Mouse (Mus musculus) neural tube, embryonic 11.5 days (tissue): ENCODE data around the gene Sag. TPM values are rescaled to one million over a fixed set of nuclear protein-coding genes. Genes with fewer than 3 reads are reported as not detected.

ENCODE experiments used
- ATAC-seq: fragments of 200-750 bp; cut with Nextera tagmentation; 2 replicates; pipeline ENCODE4 v1.8.0; 2017; ENCODE audit warnings: moderate number of reproducible peaks, mild to moderate bottlenecking, moderate TSS enrichment, moderate library complexity; ENCODE audit not compliant: insufficient read depth, low FRiP score, low TSS enrichment
- DNase-seq: peaks from one replicate; pipeline ENCODE4 v3.0.0-alpha.2; 2015; ENCODE audit warnings: low spot score
- H3K27ac ChIP-seq: fragments of 300-500 bp; sonication (generic); 2 replicates; pipeline ENCODE4 v1.5.1; 2014; ENCODE audit warnings: low read depth, mild to moderate bottlenecking, low read length
- H3K27me3 ChIP-seq: fragments of 300-500 bp; sonication (generic); 2 replicates; pipeline ENCODE4 v1.6.1; 2014; ENCODE audit warnings: mild to moderate bottlenecking, low read length, mixed read lengths; ENCODE audit not compliant: control insufficient read depth, insufficient read depth
- H3K36me3 ChIP-seq: fragments of 300-500 bp; sonication (generic); 2 replicates; pipeline ENCODE4 v1.6.1; 2014; ENCODE audit warnings: mild to moderate bottlenecking, low read length, moderate library complexity, mixed read lengths; ENCODE audit not compliant: control insufficient read depth, insufficient read depth
- H3K4me1 ChIP-seq: fragments of 300-500 bp; sonication (generic); 2 replicates; pipeline ENCODE4 v1.6.1; 2014; ENCODE audit warnings: low read length, mixed read lengths; ENCODE audit not compliant: control insufficient read depth, insufficient read depth
- H3K4me2 ChIP-seq: fragments of 300-500 bp; sonication (generic); 2 replicates; pipeline ENCODE4 v1.6.1; 2014; ENCODE audit warnings: low read depth, mild to moderate bottlenecking, moderate library complexity
- H3K4me3 ChIP-seq: fragments of 300-500 bp; sonication (generic); 2 replicates; pipeline ENCODE4 v1.5.1; 2014; ENCODE audit warnings: low read depth, low read length
- H3K9ac ChIP-seq: fragments of 300-500 bp; sonication (generic); 2 replicates; pipeline ENCODE4 v1.6.1; 2014; ENCODE audit warnings: mild to moderate bottlenecking, low read length
- H3K9me3 ChIP-seq: fragments of 300-500 bp; sonication (generic); 2 replicates; pipeline ENCODE4 v1.6.1; 2016; ENCODE audit warnings: low read length; ENCODE audit not compliant: control insufficient read depth
- WGBS: fragments of 180-500 bp; shearing (Covaris S2); extraction: QIAGEN DNeasy Blood & Tissue Kit; methylation state at CpG from one replicate; pipeline ENCODE4 v1.1.7; 2014; 5-methylcytosine and 5-hydroxymethylcytosine counted together
- polyA plus RNA-seq: library from polyadenylated mRNA; unstranded; fragments of >200 nt; fragmentation: Nextera tagmentation; extraction: Ambion mirVana; gene quantifications from 2 replicates; pipeline ENCODE4 v1.2.1, GENCODE M21; 2014

Sag gene
- polyA plus RNA-seq, 1 experiment from 2014 or later: 1.8 TPM

DNA sequence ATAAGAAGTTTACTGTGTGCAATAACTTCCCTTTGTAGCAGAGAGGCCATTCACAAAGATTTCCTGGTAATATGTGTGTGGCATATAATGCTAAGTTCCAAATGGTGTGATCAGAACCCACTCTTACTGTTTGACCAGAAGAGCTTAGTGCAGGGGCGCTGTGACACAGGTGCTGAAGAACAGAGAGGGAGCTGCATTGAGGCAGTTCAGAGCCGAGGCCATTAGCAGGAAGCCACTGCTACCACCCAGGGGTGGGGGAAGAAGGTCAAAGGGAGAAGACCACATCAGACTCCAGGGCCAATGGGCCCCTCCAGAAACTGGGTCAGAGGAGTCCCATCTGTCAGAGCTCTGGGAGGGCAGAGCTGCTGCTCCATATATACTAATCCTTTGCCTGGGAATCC lies 51.4 kb downstream of the Sag start:
- Histone ChIP-seq H3K4me2 (peak overlapping the region; percentile 91), H3K27me3 (no peaks in the 10 kb centered on the region), H3K36me3 (no peaks in the 10 kb centered on the region), H3K9ac (no peak overlapping the region), H3K4me3 (peak overlapping the region; percentile 95), H3K9me3 (no peaks in the 10 kb centered on the region), H3K27ac (no peak overlapping the region), H3K4me1 (peaks cover 20% of the 10 kb centered on the region)
- DNase-seq (no peak), ATAC-seq (no peak)
- WGBS: 28% methylated on average over 2 of the region's 2 CpGs

DNA sequence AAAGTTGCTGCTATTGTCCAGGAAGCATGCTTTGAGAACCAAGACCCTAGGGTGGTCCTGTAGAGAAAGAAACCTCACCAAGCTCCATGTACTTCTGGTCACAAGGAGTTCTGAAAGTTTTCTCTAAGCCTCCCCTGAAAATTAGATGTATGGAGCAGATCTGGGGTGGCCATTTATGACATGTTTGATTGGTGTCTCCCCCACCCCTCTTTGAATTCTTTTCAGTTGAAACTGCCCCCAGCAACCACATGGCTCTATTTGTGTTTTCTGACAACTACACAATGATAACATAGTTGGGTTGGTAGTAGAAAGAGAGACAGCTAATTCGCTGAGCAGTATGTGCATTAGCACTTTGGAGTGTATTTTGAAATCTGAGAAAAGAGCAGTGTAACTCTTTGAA lies 52.0 kb downstream of the Sag start:
- Histone ChIP-seq H3K36me3 (no peaks in the 10 kb centered on the region), H3K9ac (no peak overlapping the region), H3K4me3 (no peak overlapping the region), H3K4me1 (peaks cover 20% of the 10 kb centered on the region), H3K27me3 (no peaks in the 10 kb centered on the region), H3K27ac (no peak overlapping the region), H3K9me3 (no peaks in the 10 kb centered on the region), H3K4me2 (no peak overlapping the region)
- WGBS: 96% methylated on average over 1 of the region's 1 CpGs
- ATAC-seq: no peak
- no peak for DNase-seq

DNA sequence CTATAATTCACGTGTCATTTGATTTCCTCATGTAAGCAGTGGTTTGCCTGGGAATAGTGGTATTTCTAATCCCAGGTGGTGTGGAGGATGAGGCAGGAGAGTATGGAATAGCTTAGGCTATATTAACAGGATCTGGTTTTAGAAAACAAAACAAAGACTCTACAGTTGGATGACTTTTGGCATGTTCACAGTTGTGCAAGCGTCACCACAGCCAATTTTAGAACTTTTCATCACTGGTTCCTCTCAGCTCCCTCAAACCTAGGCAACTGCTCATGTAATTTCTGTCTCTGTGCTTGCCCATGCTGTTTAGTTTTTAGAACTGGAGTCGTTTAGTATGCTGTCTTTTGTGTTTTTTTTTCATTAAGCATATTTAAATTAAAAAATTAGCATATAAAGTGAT lies 53.3 kb downstream of the Sag start:
- Histone ChIP-seq H3K36me3 (no peaks in the 10 kb centered on the region), H3K4me2 (no peak overlapping the region), H3K27ac (no peak overlapping the region), H3K9me3 (no peaks in the 10 kb centered on the region), H3K27me3 (no peaks in the 10 kb centered on the region), H3K9ac (no peak overlapping the region), H3K4me1 (peaks cover 20% of the 10 kb centered on the region), H3K4me3 (no peak overlapping the region)
- 87% methylated on average over 3 of the region's 3 CpGs for WGBS
- ATAC-seq (no peak), DNase-seq (no peak)

DNA sequence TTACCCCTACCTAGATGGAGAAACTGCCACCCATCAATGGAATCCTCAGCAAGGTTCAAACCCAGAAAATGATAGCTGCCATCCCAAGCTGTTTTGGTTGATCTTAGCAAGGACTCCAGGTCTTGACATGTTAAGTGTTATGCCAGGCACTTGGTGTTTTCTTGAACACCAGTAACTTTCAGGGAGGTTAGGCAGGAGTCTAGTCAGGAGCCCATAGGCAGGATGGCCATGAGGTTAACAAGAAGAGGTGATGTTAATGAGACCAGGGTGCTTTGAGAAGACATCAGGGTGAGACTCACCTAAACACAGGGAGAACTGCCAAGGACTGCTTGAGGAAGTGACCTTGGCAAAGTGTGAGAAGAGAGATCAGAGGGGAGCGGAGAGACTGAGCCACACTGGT lies 54.6 kb downstream of the Sag start:
- 100% methylated on average over 1 of the region's 1 CpGs for WGBS
- no peak overlapping the region for H3K27ac ChIP-seq
- H3K4me3 ChIP-seq: no peak overlapping the region
- no peaks in the 10 kb centered on the region for H3K36me3 ChIP-seq
- no peaks in the 10 kb centered on the region for H3K9me3 ChIP-seq
- no peaks in the 10 kb centered on the region for H3K27me3 ChIP-seq
- no peak for ATAC-seq
- H3K9ac ChIP-seq: no peak overlapping the region
- no peak overlapping the region for H3K4me2 ChIP-seq
- DNase-seq: no peak
- peaks cover 20% of the 10 kb centered on the region for H3K4me1 ChIP-seq

DNA sequence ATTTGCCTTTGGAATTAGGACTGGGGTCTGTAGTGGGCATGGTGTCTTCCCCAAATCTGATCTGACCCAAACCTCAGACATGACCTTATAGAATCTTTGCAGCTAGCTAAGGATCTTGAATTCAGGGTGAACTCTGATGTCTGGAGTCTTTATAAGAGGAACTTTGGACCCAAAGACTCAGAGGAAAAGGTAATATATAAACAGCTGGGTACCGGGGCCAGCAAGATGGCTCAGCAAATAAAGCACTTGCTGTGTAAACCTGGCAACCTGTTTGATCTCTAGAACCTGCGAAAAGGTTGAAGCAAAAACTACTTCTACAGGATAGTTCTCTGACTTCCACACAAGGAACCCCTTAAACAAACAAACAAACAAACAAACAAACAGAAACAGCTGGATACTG lies 55.0 kb downstream of the Sag start:
- Histone ChIP-seq H3K4me3 (no peak overlapping the region), H3K27ac (no peak overlapping the region), H3K9ac (no peak overlapping the region), H3K4me2 (no peak overlapping the region), H3K4me1 (peaks cover 20% of the 10 kb centered on the region), H3K9me3 (no peaks in the 10 kb centered on the region), H3K27me3 (no peaks in the 10 kb centered on the region), H3K36me3 (no peaks in the 10 kb centered on the region)
- 93% methylated on average over 2 of the region's 2 CpGs for WGBS
- no peak for DNase-seq
- ATAC-seq: no peak

DNA sequence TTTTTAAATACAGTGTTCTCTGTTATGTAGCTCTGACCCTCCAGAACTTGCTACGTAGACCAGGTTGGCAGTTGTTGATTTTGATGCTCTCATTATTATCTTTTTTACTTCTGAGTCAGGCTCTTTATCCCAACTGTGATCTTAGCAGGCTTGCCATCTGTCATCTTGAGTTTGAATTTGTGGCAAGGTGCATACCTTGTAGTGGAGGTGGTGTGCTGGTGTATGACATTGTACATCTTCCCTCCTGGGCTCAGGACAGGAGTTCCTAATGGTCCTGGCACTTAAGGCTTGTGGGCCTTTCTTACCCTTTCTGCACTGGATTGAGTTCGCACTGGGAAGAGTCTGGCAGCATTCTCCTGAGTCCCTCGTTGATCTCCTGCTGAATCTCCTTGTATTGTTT lies 60.1 kb downstream of the Sag start:
- Histone ChIP-seq H3K4me3 (no peak overlapping the region), H3K4me1 (0 out of 2 replicates have a peak, but pooled peaks cover 2% of the 10 kb centered on the region), H3K4me2 (no peak overlapping the region), H3K9me3 (no peaks in the 10 kb centered on the region), H3K27me3 (no peaks in the 10 kb centered on the region), H3K36me3 (no peaks in the 10 kb centered on the region), H3K27ac (no peak overlapping the region), H3K9ac (no peak overlapping the region)
- WGBS: 81% methylated on average over 3 of the region's 3 CpGs
- DNase-seq (no peak), ATAC-seq (no peak)

DNA sequence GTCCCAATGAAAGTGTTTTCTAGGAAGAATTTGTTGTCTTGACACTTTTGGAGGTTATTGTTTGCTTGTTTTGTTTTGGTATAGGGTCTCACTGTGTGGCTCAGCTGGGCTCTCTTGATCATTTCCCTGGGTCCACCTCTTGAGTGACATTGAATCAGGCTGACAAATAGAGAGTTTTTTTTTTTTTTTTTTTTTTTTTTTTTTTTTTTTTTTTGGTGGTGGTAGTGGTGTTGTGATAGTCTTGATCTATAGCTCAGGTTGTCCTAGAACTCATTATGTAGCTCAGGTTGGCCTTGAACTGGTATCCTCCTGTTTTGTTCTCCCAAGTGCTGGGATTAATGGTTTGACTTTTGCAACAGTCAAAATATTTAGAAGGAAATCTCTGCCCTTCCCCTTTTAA lies 61.4 kb downstream of the Sag start:
- ATAC-seq: no peak
- H3K9ac ChIP-seq: no peak overlapping the region
- H3K9me3 ChIP-seq: no peaks in the 10 kb centered on the region

DNA sequence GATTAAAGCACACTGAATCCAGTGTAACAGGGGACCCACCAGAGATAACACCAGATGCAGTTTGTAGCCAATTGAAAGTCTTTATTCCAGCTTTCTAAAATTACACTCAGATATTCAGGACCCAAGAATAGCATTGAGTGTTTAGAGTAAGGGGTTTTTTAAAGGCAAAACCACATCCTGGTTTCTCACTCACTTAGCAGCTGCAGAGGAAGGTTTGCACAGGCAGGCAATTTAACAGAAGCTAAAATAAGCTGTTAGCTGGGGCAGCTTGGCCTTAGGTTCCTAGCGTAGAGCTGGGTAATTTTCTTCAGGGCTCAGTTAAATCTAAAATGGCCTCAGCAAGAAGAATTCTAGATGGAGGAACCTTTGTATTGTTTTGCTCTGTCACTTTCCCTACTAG lies 63.2 kb downstream of the Sag start:
- H3K4me3 ChIP-seq: no peak overlapping the region
- no peak for DNase-seq
- 100% methylated on average over 1 of the region's 1 CpGs for WGBS

More for the DNA sequence above, 61.4 kb downstream of the Sag start:
- no peaks in the 10 kb centered on the region for H3K27me3 ChIP-seq
- H3K4me3 ChIP-seq: no peak overlapping the region
- no peak overlapping the region for H3K4me2 ChIP-seq
- H3K36me3 ChIP-seq: no peaks in the 10 kb centered on the region
- no peak overlapping the region for H3K27ac ChIP-seq
- DNase-seq: no peak
- no peaks in the 10 kb centered on the region for H3K4me1 ChIP-seq

DNA sequence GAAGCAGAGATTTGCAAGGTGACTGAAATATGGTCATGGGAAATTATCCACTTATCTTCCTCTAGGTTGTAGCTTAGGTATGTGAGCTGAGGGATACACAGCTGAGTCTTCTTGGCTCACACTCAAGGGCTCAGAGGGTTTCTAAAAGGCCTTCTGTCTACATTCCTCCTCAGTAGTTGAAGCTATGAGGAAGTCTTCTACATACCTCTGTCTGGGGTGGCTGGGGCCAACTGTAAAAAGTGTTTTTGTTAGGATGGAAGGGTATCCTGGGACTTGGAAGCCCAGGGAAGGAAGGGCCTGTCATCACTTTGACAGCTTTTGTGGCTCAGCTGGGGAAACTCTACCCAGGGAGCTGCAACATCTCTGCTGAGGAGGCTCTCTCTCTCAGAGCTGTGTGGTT lies 68.1 kb downstream of the Sag start:
- H3K27ac ChIP-seq: no peak overlapping the region
- no peak overlapping the region for H3K9ac ChIP-seq
- DNase-seq: no peak
- no peak overlapping the region for H3K4me2 ChIP-seq
- H3K4me1 ChIP-seq: no peaks in the 10 kb centered on the region
- no peaks in the 10 kb centered on the region for H3K36me3 ChIP-seq
- ATAC-seq: no peak
- H3K27me3 ChIP-seq: no peaks in the 10 kb centered on the region
- H3K9me3 ChIP-seq: no peaks in the 10 kb centered on the region
- H3K4me3 ChIP-seq: no peak overlapping the region

More for the DNA sequence above, 63.2 kb downstream of the Sag start:
- no peak for ATAC-seq
- Histone ChIP-seq H3K27ac (no peak overlapping the region), H3K9me3 (no peaks in the 10 kb centered on the region), H3K4me2 (no peak overlapping the region), H3K9ac (no peak overlapping the region), H3K36me3 (no peaks in the 10 kb centered on the region), H3K4me1 (no peaks in the 10 kb centered on the region), H3K27me3 (no peaks in the 10 kb centered on the region)
